Mouse (Mus musculus) stomach, postnatal 0 days (tissue): ENCODE results near the gene Slc35c2.

Source experiments
- CTCF ChIP-seq: IDR thresholded peaks from 2 replicates; pipeline ENCODE4 v1.5.1; 2016; ENCODE audit warnings: antibody characterized with exemption, low read depth, mild to moderate bottlenecking, moderate library complexity
- EP300 ChIP-seq: optimal IDR thresholded peaks from 2 replicates; pipeline ENCODE3; 2016; ENCODE audit warnings: antibody characterized with exemption

DNA sequence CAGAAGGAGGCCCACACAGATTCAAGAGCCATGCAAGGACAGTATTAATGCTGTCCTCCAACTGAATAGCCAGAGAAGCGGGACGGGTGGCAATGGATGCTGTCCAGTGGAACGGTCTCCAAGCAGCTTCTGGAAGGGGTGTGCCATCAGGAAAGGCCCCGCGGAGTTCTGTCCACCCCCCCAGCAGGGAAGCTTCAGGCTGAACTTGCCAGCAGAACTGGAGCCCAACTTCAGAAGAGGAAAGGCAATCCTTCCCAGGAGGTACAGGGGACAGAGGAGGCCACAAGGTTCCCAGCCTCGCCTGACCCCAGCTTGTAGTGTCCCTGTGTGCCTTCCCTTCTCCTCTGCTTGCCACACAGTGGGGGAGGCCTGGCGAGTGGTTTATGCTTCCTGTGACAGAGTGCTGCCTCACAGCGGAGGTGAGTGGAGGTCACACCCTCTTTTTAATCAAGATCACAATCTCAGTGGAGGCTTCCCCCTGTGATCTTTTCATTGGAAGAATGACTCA lies 33.8 kb upstream of the Slc35c2 start:
- TF ChIP-seq EP300: no peak
- peak; percentile 30; the same call in 1 of the 2 replicates for TF ChIP-seq CTCF
